Mouse (Mus musculus): ENCODE results near the gene Nsl1. TPM values are rescaled to one million over a fixed set of nuclear protein-coding genes. Genes with fewer than 3 reads are reported as not detected.

Gene Nsl1
- polyA plus RNA-seq, 1 experiment from 2014 or later = 23.3 TPM

DNA sequence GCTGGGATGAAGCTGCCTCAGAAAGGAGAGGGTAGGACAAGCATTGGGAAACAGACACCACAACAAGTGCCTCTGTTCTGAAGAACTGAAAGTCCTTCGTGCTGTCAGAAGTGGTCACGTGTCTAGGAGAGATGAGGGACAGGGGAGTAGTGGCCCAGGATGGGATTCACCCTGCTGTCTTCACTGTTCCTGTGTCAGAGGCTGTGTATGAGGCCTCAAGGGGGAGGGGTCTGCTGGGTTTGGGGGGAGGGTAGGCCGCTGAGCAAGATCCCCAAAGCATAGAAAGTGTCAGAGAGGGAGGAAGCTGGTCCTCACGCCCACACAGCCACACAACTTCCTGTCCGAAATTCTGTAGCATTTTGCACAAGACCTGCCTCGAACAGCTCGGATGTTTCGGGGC lies 48.3 kb downstream of the Nsl1 start:
- WGBS = 37% methylated on average over 8 of the region's 8 CpGs
- Histone ChIP-seq H3K9ac (ENCODE audit: low read depth, low read length) (no peak overlapping the region), H3K9me3 (ENCODE audit: control insufficient read depth, low read length) (no peaks in the 10 kb centered on the region), H3K36me3 (ENCODE audit: control insufficient read depth, insufficient read depth, low read length) (0 out of 2 replicates have a peak, but pooled peaks cover 6% of the 10 kb centered on the region), H3K27ac (ENCODE audit: low read depth, low read length) (peak overlapping the region; percentile 42; the same call in 1 of the 2 replicates), H3K4me1 (ENCODE audit: control insufficient read depth, insufficient read depth, low read length) (peaks cover 11% of the 10 kb centered on the region; the same call in 1 of the 2 replicates), H3K27me3 (ENCODE audit: control insufficient read depth, insufficient read depth, low read length) (no peaks in the 10 kb centered on the region), H3K4me2 (replicated peaks; ENCODE audit: low read depth, low read length) (no peak overlapping the region), H3K4me3 (ENCODE audit: low read length) (no peak overlapping the region)
- ATAC-seq (ENCODE audit: low FRiP score, low TSS enrichment) = peak; percentile 54; the same call in 1 of the 2 replicates

GRCm38 (mm10) chr1:191114868-191115267 lies 52.1 kb downstream of the Nsl1 start:
- Histone ChIP-seq H3K4me3 (ENCODE audit: low read length) (no peak overlapping the region), H3K36me3 (ENCODE audit: control insufficient read depth, insufficient read depth, low read length) (no peaks in the 10 kb centered on the region), H3K4me2 (replicated peaks; ENCODE audit: low read depth, low read length) (no peak overlapping the region), H3K27me3 (ENCODE audit: control insufficient read depth, insufficient read depth, low read length) (no peaks in the 10 kb centered on the region), H3K27ac (ENCODE audit: low read depth, low read length) (no peak overlapping the region), H3K9me3 (ENCODE audit: control insufficient read depth, low read length) (no peaks in the 10 kb centered on the region), H3K9ac (ENCODE audit: low read depth, low read length) (no peak overlapping the region), H3K4me1 (ENCODE audit: control insufficient read depth, insufficient read depth, low read length) (peaks cover 11% of the 10 kb centered on the region; the same call in 1 of the 2 replicates)
- 76% methylated on average over 7 of the region's 7 CpGs for WGBS
- ATAC-seq (ENCODE audit: low FRiP score, low TSS enrichment) = no peak

DNA sequence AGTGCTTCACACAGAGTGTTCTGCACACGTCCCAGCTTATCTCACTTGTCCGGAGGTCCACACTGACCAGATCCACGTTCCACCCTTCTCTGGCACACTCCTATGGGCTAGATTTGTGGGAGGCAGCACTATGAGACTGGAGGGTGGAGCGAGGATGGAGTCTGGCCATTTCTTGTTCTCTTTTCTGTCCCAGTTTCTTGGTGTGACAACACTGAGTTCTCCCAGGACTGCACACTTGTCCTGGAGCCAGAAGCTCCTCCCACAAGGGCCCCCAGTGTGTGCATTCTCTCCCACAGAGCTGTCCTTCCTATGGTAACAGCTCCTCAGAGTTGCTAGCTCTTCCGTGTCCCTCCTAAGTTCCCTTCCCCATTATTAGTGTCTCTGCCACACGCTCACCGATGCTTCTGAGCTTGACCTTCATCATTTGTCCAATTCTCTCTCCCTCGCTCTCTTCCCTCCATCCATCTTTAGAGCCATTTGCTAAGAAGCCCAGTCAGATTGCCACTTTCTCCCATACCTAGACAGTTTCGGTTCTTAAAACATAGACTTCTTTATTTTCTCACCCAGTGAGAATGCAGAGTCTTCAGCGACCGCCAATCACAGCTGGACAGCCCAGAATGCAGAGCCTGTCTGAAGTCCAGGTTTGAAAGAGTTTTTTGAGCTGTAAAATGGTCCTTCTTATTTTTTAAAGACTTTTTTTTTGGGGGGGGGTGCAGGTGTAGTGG lies 52.9 kb downstream of the Nsl1 start:
- H3K4me1 ChIP-seq (ENCODE audit: control insufficient read depth, insufficient read depth, low read length) = peaks cover 10% of the 10 kb centered on the region; the same call in 1 of the 2 replicates
- no peak for ATAC-seq (ENCODE audit: low FRiP score, low TSS enrichment)
- no peaks in the 10 kb centered on the region for H3K27me3 ChIP-seq (ENCODE audit: control insufficient read depth, insufficient read depth, low read length)
- H3K4me3 ChIP-seq (ENCODE audit: low read length) = no peak overlapping the region
- H3K4me2 ChIP-seq (replicated peaks; ENCODE audit: low read depth, low read length) = no peak overlapping the region
- no peak overlapping the region for H3K9ac ChIP-seq (ENCODE audit: low read depth, low read length)
- no peaks in the 10 kb centered on the region for H3K36me3 ChIP-seq (ENCODE audit: control insufficient read depth, insufficient read depth, low read length)
- no peaks in the 10 kb centered on the region for H3K9me3 ChIP-seq (ENCODE audit: control insufficient read depth, low read length)
- H3K27ac ChIP-seq (ENCODE audit: low read depth, low read length) = no peak overlapping the region
- WGBS = 87% methylated on average over 11 of the region's 11 CpGs

DNA sequence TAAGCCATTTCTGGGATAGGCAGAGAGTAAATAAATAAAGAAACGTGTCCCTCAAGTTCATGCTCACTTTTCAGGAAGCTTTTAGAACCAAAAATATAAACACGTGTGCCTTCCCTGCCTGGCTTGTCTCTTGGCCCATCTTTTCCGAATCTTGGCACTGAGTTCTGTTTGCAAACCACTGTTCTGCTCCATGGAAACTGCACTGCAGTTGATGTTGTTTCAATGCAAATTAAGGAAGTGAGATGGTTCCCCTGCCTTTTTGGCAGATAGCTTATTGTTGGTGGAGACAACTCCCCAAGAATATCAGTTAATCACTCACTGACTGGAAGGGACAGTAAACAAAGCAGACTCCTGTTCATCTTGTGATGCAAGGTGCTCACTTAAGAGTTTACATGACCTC lies 59.9 kb downstream of the Nsl1 start:
- ATAC-seq (ENCODE audit: low FRiP score, low TSS enrichment) = no peak
- H3K4me1 ChIP-seq (ENCODE audit: control insufficient read depth, insufficient read depth, low read length) = no peaks in the 10 kb centered on the region
- no peaks in the 10 kb centered on the region for H3K27me3 ChIP-seq (ENCODE audit: control insufficient read depth, insufficient read depth, low read length)
- no peak overlapping the region for H3K4me2 ChIP-seq (replicated peaks; ENCODE audit: low read depth, low read length)
- 72% methylated on average over 3 of the region's 3 CpGs for WGBS
- no peak overlapping the region for H3K9ac ChIP-seq (ENCODE audit: low read depth, low read length)
- no peak overlapping the region for H3K27ac ChIP-seq (ENCODE audit: low read depth, low read length)
- no peaks in the 10 kb centered on the region for H3K9me3 ChIP-seq (ENCODE audit: control insufficient read depth, low read length)
- no peak overlapping the region for H3K4me3 ChIP-seq (ENCODE audit: low read length)
- no peaks in the 10 kb centered on the region for H3K36me3 ChIP-seq (ENCODE audit: control insufficient read depth, insufficient read depth, low read length)

DNA sequence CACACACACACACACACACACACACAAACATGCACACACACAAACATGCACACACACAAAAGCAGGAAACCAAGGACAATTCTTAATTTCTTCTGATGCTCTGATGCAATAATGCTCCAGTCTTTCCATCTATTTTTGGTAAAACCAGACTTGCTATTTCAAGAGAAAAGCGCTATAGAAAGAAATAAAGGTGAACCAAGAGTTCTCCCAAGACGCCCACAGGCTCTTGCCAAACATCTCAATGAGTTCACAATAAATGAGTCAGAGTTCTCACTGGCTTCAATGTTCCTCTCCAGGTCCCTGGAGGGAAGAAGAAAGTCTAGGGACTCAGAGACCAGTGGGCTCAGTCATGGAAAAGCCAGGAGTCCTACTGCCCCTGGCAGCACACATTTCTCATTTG lies 60.9 kb downstream of the Nsl1 start:
- no peaks in the 10 kb centered on the region for H3K9me3 ChIP-seq (ENCODE audit: control insufficient read depth, low read length)
- 77% methylated on average over 2 of the region's 2 CpGs for WGBS
- no peak for ATAC-seq (ENCODE audit: low FRiP score, low TSS enrichment)

GRCm38 (mm10) chr1:191124288-191124687 lies 61.5 kb downstream of the Nsl1 start:
- WGBS = 72% methylated on average over 4 of the region's 4 CpGs
- H3K9me3 ChIP-seq (ENCODE audit: control insufficient read depth, low read length) = peaks cover under 1% of the 10 kb centered on the region; the same call in 1 of the 2 replicates
- no peak for ATAC-seq (ENCODE audit: low FRiP score, low TSS enrichment)

More for the DNA sequence above, 60.9 kb downstream of the Nsl1 start:
- no peaks in the 10 kb centered on the region for H3K4me1 ChIP-seq (ENCODE audit: control insufficient read depth, insufficient read depth, low read length)
- H3K27me3 ChIP-seq (ENCODE audit: control insufficient read depth, insufficient read depth, low read length) = no peaks in the 10 kb centered on the region
- H3K4me2 ChIP-seq (replicated peaks; ENCODE audit: low read depth, low read length) = no peak overlapping the region
- H3K36me3 ChIP-seq (ENCODE audit: control insufficient read depth, insufficient read depth, low read length) = no peaks in the 10 kb centered on the region
- no peak overlapping the region for H3K4me3 ChIP-seq (ENCODE audit: low read length)
- no peak overlapping the region for H3K9ac ChIP-seq (ENCODE audit: low read depth, low read length)
- H3K27ac ChIP-seq (ENCODE audit: low read depth, low read length) = no peak overlapping the region

DNA sequence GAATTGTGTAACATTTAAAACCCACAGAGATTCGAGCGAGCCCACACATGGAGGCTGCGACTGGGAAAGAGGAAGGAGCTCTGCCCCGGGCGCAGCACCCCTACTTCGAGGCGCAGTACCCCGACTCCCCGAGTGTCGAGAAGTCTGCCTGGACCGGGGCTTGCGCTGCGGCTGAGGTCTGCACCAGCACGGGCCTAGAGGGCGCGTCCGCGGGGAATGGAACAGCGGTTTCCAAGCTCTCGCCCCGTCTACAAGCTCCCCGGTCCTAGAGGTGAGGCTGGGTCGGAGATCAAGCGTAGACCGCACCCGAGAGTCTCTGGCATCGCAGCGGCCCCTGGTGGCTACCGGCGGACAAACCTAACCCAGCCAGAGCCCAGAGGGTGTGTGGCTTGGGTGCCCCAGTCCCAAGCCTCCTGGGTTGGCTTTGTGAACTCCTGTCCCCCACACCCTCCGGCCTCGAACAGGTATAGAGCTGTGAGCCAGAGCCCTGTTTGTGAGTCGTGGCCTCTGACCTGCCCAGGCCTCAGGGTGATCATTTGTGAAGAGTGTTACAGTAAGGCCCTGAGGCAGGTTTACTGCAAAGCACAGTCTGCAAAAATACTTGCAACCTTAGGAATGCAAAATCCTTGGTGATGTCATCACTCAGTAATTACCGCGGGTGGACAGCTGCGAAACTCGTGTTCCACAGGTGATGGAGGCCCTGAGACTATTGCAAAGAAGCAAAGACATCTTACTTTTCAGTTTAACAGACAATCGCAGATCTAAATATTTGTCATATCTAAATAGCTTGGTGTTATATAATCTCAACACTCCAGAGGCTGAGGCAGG lies 63.2 kb downstream of the Nsl1 start:
- Histone ChIP-seq H3K4me1 (ENCODE audit: control insufficient read depth, insufficient read depth, low read length) (no peaks in the 10 kb centered on the region), H3K36me3 (ENCODE audit: control insufficient read depth, insufficient read depth, low read length) (no peaks in the 10 kb centered on the region), H3K4me3 (ENCODE audit: low read length) (peak overlapping the region; percentile 24; the same call in 1 of the 2 replicates), H3K9me3 (ENCODE audit: control insufficient read depth, low read length) (peaks cover 8% of the 10 kb centered on the region; the same call in 1 of the 2 replicates), H3K27me3 (ENCODE audit: control insufficient read depth, insufficient read depth, low read length) (no peaks in the 10 kb centered on the region), H3K4me2 (replicated peaks; ENCODE audit: low read depth, low read length) (peak overlapping the region; percentile 48), H3K27ac (ENCODE audit: low read depth, low read length) (no peak overlapping the region), H3K9ac (ENCODE audit: low read depth, low read length) (no peak overlapping the region)
- WGBS = 14% methylated on average over 38 of the region's 38 CpGs
- ATAC-seq (ENCODE audit: low FRiP score, low TSS enrichment) = peak; percentile 88

More at GRCm38 (mm10) chr1:191124288-191124687, 61.5 kb downstream of the Nsl1 start:
- no peak overlapping the region for H3K4me2 ChIP-seq (replicated peaks; ENCODE audit: low read depth, low read length)
- H3K4me1 ChIP-seq (ENCODE audit: control insufficient read depth, insufficient read depth, low read length) = no peaks in the 10 kb centered on the region
- no peaks in the 10 kb centered on the region for H3K36me3 ChIP-seq (ENCODE audit: control insufficient read depth, insufficient read depth, low read length)
- no peak overlapping the region for H3K4me3 ChIP-seq (ENCODE audit: low read length)
- H3K9ac ChIP-seq (ENCODE audit: low read depth, low read length) = no peak overlapping the region
- no peak overlapping the region for H3K27ac ChIP-seq (ENCODE audit: low read depth, low read length)
- no peaks in the 10 kb centered on the region for H3K27me3 ChIP-seq (ENCODE audit: control insufficient read depth, insufficient read depth, low read length)

GRCm38 (mm10) chr1:191131692-191132091 lies 68.9 kb downstream of the Nsl1 start:
- WGBS = 91% methylated on average over 2 of the region's 2 CpGs
- ATAC-seq (ENCODE audit: low FRiP score, low TSS enrichment) = no peak

DNA sequence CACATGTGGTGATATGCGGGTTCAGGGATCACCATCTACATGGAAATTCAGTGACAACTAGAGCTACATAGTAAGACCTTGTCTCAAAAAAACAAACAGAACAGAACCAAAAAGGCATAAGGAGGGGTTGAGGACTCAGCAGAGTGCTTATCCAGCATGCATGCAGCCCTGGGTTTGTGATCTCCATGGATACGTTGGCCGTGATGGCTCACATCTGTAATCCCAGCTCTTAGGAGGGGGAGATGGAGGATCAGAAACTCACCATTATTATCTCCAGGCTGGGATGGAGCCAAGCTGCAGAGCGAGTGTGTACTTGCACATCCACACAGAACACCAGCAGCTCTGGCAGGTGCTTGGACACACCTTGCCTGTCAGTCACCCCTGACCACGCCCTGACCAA lies 69.4 kb downstream of the Nsl1 start:
- Histone ChIP-seq H3K4me3 (ENCODE audit: low read length) (no peak overlapping the region), H3K36me3 (ENCODE audit: control insufficient read depth, insufficient read depth, low read length) (no peaks in the 10 kb centered on the region), H3K27ac (ENCODE audit: low read depth, low read length) (no peak overlapping the region), H3K4me2 (replicated peaks; ENCODE audit: low read depth, low read length) (no peak overlapping the region), H3K9me3 (ENCODE audit: control insufficient read depth, low read length) (peaks cover 8% of the 10 kb centered on the region; the same call in 1 of the 2 replicates), H3K4me1 (ENCODE audit: control insufficient read depth, insufficient read depth, low read length) (no peaks in the 10 kb centered on the region), H3K9ac (ENCODE audit: low read depth, low read length) (no peak overlapping the region), H3K27me3 (ENCODE audit: control insufficient read depth, insufficient read depth, low read length) (no peaks in the 10 kb centered on the region)
- 68% methylated on average over 5 of the region's 5 CpGs for WGBS
- ATAC-seq (ENCODE audit: low FRiP score, low TSS enrichment) = no peak

More at GRCm38 (mm10) chr1:191131692-191132091, 68.9 kb downstream of the Nsl1 start:
- no peak overlapping the region for H3K9ac ChIP-seq (ENCODE audit: low read depth, low read length)
- H3K36me3 ChIP-seq (ENCODE audit: control insufficient read depth, insufficient read depth, low read length) = no peaks in the 10 kb centered on the region
- H3K27ac ChIP-seq (ENCODE audit: low read depth, low read length) = no peak overlapping the region
- H3K4me1 ChIP-seq (ENCODE audit: control insufficient read depth, insufficient read depth, low read length) = no peaks in the 10 kb centered on the region
- peaks cover 8% of the 10 kb centered on the region; the same call in 1 of the 2 replicates for H3K9me3 ChIP-seq (ENCODE audit: control insufficient read depth, low read length)
- H3K27me3 ChIP-seq (ENCODE audit: control insufficient read depth, insufficient read depth, low read length) = no peaks in the 10 kb centered on the region
- H3K4me3 ChIP-seq (ENCODE audit: low read length) = no peak overlapping the region
- no peak overlapping the region for H3K4me2 ChIP-seq (replicated peaks; ENCODE audit: low read depth, low read length)

Measured in kidney, embryonic 14.5 days (tissue).